Mouse (Mus musculus) embryo, embryonic 11.5 days (tissue): ENCODE measurements around the gene Klhl20.

Experiments
- DNase-seq: peaks from one replicate; pipeline ENCODE4 v3.0.0-alpha.2; 2012; ENCODE audit warnings: low read depth, low spot score

Gene Klhl20

GRCm38 (mm10) chr1:161071272-161071620 lies 60.1 kb downstream of the Klhl20 start:
- no peak for DNase-seq

GRCm38 (mm10) chr1:161070352-161071271 lies 60.7 kb downstream of the Klhl20 start, which contains the start of the genes Dars2 and Cenpl:
Gene Dars2, minus strand, starts transcription at chr1:161070658.
Gene Cenpl, plus strand, starts transcription at chr1:161070713.
- peak; percentile 91 for DNase-seq

GRCm38 (mm10) chr1:161063351-161063750 lies 68.0 kb downstream of the Klhl20 start:
- DNase-seq, result no peak

GRCm38 (mm10) chr1:161057164-161057563 lies 74.1 kb downstream of the Klhl20 start:
- no peak for DNase-seq

GRCm38 (mm10) chr1:161046972-161047371 lies 84.3 kb downstream of the Klhl20 start:
- DNase-seq, result no peak

GRCm38 (mm10) chr1:161041261-161042020 lies 89.9 kb downstream of the Klhl20 start:
- no peak for DNase-seq

- no peak for DNase-seq
Observed at GRCm38 (mm10) chr1:161040855-161041254, 90.5 kb downstream of the Klhl20 start.

- DNase-seq, result no peak
Observed at GRCm38 (mm10) chr1:161040426-161040770, 90.9 kb downstream of the Klhl20 start.

- DNase-seq, result no peak
Observed at GRCm38 (mm10) chr1:161039741-161040425, 91.4 kb downstream of the Klhl20 start.

- no peak for DNase-seq
Observed at GRCm38 (mm10) chr1:161038968-161039721, 92.2 kb downstream of the Klhl20 start.
